Mouse (Mus musculus) kidney, embryonic 14.5 days (tissue): Measurements from ENCODE around the gene Hnrnpab. TPM values are rescaled to one million over a fixed set of nuclear protein-coding genes. Genes with fewer than 3 reads are reported as not detected.

Experiments used
- ATAC-seq: fragments of 200-750 bp; cut with Nextera tagmentation; 2 replicates; pipeline ENCODE4 v1.8.0; 2017; ENCODE audit warnings: moderate number of reproducible peaks, mild to moderate bottlenecking, moderate TSS enrichment, moderate library complexity; ENCODE audit not compliant: low FRiP score, low TSS enrichment
- H3K27ac ChIP-seq: fragments of 300-500 bp; sonication (generic); 2 replicates; pipeline ENCODE4 v1.5.1; 2014; ENCODE audit warnings: low read depth, mild to moderate bottlenecking, low read length, moderate library complexity, mixed read lengths
- H3K27me3 ChIP-seq: fragments of 300-500 bp; sonication (generic); 2 replicates; pipeline ENCODE4 v1.6.1; 2014; ENCODE audit warnings: mild to moderate bottlenecking, low read length; ENCODE audit not compliant: control insufficient read depth, insufficient read depth
- H3K36me3 ChIP-seq: fragments of 300-500 bp; sonication (generic); 2 replicates; pipeline ENCODE4 v1.6.1; 2014; ENCODE audit warnings: low read length, mixed read lengths; ENCODE audit not compliant: control insufficient read depth, insufficient read depth
- H3K4me1 ChIP-seq: fragments of 300-500 bp; sonication (generic); 2 replicates; pipeline ENCODE4 v1.6.1; 2014; ENCODE audit warnings: low read length, mixed read lengths; ENCODE audit not compliant: control insufficient read depth, insufficient read depth
- H3K4me2 ChIP-seq: fragments of 300-500 bp; sonication (generic); replicated peaks from 2 replicates; pipeline ENCODE4 v1.6.1; 2014; ENCODE audit warnings: low read depth, mild to moderate bottlenecking, low read length
- H3K4me3 ChIP-seq: fragments of 300-500 bp; sonication (generic); 2 replicates; pipeline ENCODE4 v1.5.1; 2014; ENCODE audit warnings: mild to moderate bottlenecking, low read length
- H3K9ac ChIP-seq: fragments of 300-500 bp; sonication (generic); 2 replicates; pipeline ENCODE4 v1.6.1; 2014; ENCODE audit warnings: low read depth, mild to moderate bottlenecking, low read length, moderate library complexity
- H3K9me3 ChIP-seq: fragments of 300-500 bp; sonication (generic); 2 replicates; pipeline ENCODE4 v1.6.1; 2016; ENCODE audit warnings: low read length; ENCODE audit not compliant: control insufficient read depth
- WGBS: fragments of 180-500 bp; shearing (Covaris S2); extraction: QIAGEN DNeasy Blood & Tissue Kit; methylation state at CpG from one replicate; pipeline ENCODE4 v1.1.7; 2014; 5-methylcytosine and 5-hydroxymethylcytosine counted together
- polyA plus RNA-seq: library from polyadenylated mRNA; unstranded; fragments of >200 nt; fragmentation: Nextera tagmentation; extraction: Ambion mirVana; gene quantifications from 2 replicates; pipeline ENCODE4 v1.2.1, GENCODE M21; 2014

Gene Hnrnpab
- polyA plus RNA-seq: 628 and 680 TPM in 2 replicates

DNA sequence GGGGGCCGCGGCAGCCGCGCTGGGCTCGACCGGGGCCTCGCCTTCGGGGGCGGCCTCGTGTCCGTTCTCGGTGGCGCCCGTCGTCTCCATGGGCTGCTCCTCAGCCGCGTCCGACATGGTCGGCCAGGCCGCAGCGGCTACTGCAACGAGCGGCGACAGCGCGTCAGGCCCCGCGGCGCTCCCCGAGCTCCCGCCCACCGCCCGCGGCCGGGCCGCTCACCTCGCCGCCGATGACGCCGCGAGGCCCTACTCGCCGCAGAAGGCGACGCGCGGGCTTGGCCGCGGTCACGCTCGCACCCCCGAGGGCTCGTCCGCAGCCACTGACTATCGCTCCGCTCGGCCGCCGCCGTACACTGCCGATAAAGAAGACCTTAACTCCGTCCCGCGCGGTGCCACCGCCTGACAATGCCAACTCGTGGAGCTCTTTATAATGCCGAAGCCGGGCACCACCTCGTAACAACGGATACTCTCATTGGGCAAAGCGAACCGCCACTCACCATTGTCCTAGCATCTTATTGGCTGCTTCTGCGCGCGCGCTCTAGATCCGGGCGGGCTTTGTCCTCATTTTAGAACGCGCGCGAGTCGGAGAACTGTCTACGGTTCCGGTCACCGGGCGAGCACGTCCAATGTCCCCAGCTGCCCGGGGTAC, at the start of gene Hnrnpab:
Hnrnpab (minus strand) TSS at position 401 of the 649 bp plus-strand sequence.
- Histone ChIP-seq H3K9me3 (no peaks in the 10 kb centered on the region), H3K4me2 (peak within 1 kb of the TSS; percentile 87), H3K27ac (peak within 1 kb of the TSS; percentile 97), H3K36me3 (peaks cover 41% of the 10 kb centered on the region), H3K9ac (peak within 1 kb of the TSS; percentile 95), H3K27me3 (no peaks in the 10 kb centered on the region), H3K4me1 (peaks cover 17% of the 10 kb centered on the region), H3K4me3 (peak within 1 kb of the TSS; percentile 97)
- under 1% methylated on average over 91 of the region's 91 CpGs for WGBS
- ATAC-seq: peak; percentile 95

DNA sequence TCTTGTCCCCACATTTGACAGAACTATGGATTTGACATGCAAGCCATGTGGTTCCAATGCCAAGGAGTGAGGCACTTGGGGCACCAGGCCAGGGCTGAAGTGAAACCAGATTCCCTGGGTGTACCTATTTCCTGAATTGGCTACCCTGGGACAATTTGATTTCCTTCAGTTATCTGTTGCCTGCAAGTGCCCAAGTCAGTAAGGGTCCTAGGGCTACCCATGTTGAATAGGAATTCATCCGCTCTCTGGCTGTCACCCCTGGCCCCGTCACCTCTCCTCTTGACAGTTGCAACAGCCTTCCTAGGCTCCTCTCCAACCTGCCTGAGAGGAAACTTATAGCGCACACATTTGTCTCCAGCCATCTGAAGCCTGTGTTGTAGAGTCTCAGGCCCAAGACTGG, 48.2 kb upstream of the Hnrnpab start:
- Histone ChIP-seq H3K4me1 (peaks cover 4% of the 10 kb centered on the region; the same call in 1 of the 2 replicates), H3K4me3 (no peak overlapping the region), H3K27ac (no peak overlapping the region), H3K9me3 (no peaks in the 10 kb centered on the region), H3K4me2 (no peak overlapping the region), H3K27me3 (no peaks in the 10 kb centered on the region), H3K9ac (no peak overlapping the region), H3K36me3 (no peaks in the 10 kb centered on the region)
- ATAC-seq: no peak
- 95% methylated on average over 3 of the region's 3 CpGs for WGBS

DNA sequence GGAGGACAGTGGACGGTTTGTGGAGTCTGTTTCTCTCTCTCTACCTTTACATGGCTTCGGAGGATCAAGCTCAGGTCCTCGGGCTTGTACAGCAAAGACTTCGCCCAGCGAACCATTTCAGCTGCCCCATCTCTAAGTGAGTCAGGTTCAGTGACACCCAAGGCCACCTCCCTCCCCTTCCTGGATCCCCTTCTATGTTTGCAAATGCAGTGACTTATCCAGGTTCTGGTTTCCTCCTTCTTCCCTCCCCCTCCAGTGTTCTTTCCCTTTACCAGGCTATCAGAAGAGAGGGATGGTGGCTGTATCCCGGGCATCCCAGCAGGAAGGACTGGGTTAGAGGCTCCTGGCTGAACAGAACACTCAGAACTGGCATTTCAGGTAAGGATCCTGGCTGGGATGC, 47.1 kb upstream of the Hnrnpab start:
- 77% methylated on average over 6 of the region's 6 CpGs for WGBS
- Histone ChIP-seq H3K27me3 (no peaks in the 10 kb centered on the region), H3K4me1 (peaks cover 13% of the 10 kb centered on the region; the same call in 1 of the 2 replicates)

DNA sequence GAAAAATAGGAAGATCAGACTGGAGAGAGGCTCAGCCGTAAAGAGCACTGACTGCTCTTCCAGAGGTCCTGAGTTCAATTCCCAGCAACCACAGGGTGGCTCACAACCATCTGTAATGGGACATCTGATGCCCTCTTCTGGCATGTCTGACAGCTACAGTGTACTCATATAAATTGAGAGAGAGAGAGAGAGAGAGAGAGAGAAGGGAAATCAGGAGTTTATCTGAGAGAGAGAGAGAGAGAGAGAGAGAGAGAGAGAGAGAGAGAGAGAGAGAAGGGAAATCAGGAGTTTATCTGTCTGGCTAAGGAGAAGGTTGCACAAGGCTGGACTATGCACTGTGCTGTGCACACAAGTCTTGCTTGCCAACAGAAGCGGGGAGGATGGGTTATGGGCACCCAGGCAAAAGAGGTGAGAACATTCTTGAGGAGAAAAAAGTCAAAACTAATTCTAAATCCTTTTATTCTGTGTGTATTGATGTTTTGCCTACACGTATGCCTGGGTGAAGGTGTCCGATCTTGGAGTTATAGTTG, 46.3 kb upstream of the Hnrnpab start:
- WGBS: 91% methylated on average over 4 of the region's 4 CpGs

More for the DNA sequence above, 47.1 kb upstream of the Hnrnpab start:
- Histone ChIP-seq H3K4me3 (no peak overlapping the region), H3K4me2 (no peak overlapping the region), H3K27ac (no peak overlapping the region), H3K9ac (no peak overlapping the region), H3K9me3 (no peaks in the 10 kb centered on the region), H3K36me3 (no peaks in the 10 kb centered on the region)
- ATAC-seq: no peak

DNA sequence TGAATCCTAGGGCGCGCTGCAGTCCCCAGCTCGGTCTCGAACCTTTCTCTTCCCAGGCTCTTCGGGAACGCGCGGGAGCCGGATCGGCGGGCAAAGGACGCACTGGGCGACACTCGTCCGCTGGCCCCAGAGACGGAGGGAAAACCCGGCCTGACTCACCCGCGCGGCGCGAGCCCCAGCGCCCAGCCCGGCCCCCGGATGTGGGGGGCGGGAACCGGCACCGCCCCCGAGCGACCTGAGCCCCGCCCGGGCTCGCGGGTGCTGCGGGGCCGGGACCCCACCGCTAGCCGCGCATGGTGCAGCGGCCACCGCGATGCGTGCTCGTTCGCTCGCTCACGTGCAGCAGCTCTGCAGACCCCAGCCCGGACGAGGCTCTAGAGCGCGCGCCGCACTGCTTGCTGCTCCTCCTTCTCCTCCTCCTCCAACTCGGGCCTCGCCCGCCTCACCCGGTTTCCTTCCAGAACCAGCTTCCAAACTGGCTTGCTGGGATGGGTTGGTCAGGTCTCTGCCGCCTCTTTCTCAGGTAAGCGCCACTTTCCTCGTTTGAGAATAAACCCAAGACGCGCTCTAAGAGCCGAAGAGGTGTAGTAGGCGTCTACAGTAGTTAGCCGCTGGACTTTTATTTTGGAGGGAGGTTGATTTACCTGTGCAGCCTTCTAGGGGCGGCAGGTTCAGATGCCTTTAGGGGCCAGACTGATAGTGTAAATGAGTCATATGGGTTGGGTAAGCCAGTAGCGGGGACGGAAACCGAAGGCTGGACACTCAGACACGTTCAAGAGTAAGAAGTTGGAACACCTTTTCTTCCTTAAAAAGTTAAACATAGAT, 44.3 kb upstream of the Hnrnpab start, which contains the start of the genes N4bp3 and D930048N14Rik:
N4bp3 (minus strand) TSS at position 152 of the 825 bp plus-strand sequence.
D930048N14Rik (plus strand) TSS at position 264 of the 825 bp plus-strand sequence.
- peak; percentile 80 for ATAC-seq
- Histone ChIP-seq H3K4me1 (peaks cover 28% of the 10 kb centered on the region; the same call in 1 of the 2 replicates), H3K9ac (peak within 1 kb of the TSS; percentile 74), H3K27ac (peak within 1 kb of the TSS; percentile 68), H3K4me3 (peak within 1 kb of the TSS; percentile 47), H3K27me3 (no peaks in the 10 kb centered on the region), H3K9me3 (no peaks in the 10 kb centered on the region), H3K36me3 (no peaks in the 10 kb centered on the region; the same call in 1 of the 2 replicates), H3K4me2 (peak within 1 kb of the TSS; percentile 97)
- under 1% methylated on average over 57 of the region's 70 CpGs for WGBS

More for the DNA sequence above, 46.3 kb upstream of the Hnrnpab start:
- H3K4me3 ChIP-seq: no peak overlapping the region
- no peaks in the 10 kb centered on the region for H3K36me3 ChIP-seq
- no peak overlapping the region for H3K27ac ChIP-seq
- H3K4me1 ChIP-seq: peaks cover 14% of the 10 kb centered on the region; the same call in 1 of the 2 replicates
- no peak for ATAC-seq
- H3K27me3 ChIP-seq: no peaks in the 10 kb centered on the region
- no peak overlapping the region for H3K9ac ChIP-seq
- no peak overlapping the region for H3K4me2 ChIP-seq
- no peaks in the 10 kb centered on the region for H3K9me3 ChIP-seq

DNA sequence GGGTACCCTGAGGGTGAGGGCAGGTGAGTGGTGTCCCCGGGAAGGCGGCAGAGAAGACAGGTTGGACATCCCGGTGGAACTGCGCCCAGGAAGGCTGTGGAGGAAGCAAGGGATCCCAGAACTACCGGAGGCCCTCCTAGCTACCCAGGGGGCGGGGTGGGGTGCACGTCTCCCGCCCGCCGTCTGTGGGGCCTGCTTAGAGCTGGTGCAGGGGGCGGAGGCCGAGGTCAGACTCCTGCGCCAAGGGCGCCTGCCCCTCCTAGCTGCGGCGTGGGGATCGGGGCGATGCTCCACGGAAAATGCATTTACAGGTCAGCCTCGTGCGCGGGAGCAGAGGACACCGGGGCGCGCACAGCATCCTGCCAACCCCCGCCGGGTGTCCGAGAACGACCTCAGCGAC, 43.6 kb upstream of the Hnrnpab start:
- Histone ChIP-seq H3K27ac (peak overlapping the region; percentile 68; the same call in 1 of the 2 replicates), H3K9me3 (no peaks in the 10 kb centered on the region), H3K4me2 (peak overlapping the region; percentile 97), H3K36me3 (peaks cover 6% of the 10 kb centered on the region; the same call in 1 of the 2 replicates), H3K27me3 (no peaks in the 10 kb centered on the region), H3K9ac (peak overlapping the region; percentile 74), H3K4me3 (peak overlapping the region; percentile 47), H3K4me1 (peaks cover 28% of the 10 kb centered on the region; the same call in 1 of the 2 replicates)
- under 1% methylated on average over 26 of the region's 30 CpGs for WGBS
- ATAC-seq: peak; percentile 16; the same call in 1 of the 2 replicates

DNA sequence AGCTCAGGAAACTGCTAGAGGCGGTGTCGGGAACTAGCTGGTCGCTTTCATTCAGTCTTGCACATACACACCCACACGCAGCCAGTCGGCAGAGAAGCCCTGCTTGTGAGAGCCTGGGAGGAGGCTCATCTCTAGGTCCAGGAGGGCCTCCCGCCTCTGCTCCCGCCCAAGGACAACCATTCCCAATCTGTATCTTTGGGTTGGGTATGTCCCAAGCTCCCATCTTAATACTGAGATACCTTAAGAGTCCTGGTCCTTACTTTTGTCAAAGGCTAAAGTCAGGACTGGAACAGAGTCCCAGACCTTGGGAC, 43.2 kb upstream of the Hnrnpab start:
- H3K27me3 ChIP-seq: no peaks in the 10 kb centered on the region
- H3K4me2 ChIP-seq: peak overlapping the region; percentile 97
- peaks cover 28% of the 10 kb centered on the region; the same call in 1 of the 2 replicates for H3K4me1 ChIP-seq
- H3K36me3 ChIP-seq: peaks cover 8% of the 10 kb centered on the region; the same call in 1 of the 2 replicates
- H3K9ac ChIP-seq: peak overlapping the region; percentile 74
- no peak for ATAC-seq
- H3K4me3 ChIP-seq: peak overlapping the region; percentile 47
- 3% methylated on average over 7 of the region's 7 CpGs for WGBS
- no peak overlapping the region for H3K27ac ChIP-seq
- no peaks in the 10 kb centered on the region for H3K9me3 ChIP-seq

DNA sequence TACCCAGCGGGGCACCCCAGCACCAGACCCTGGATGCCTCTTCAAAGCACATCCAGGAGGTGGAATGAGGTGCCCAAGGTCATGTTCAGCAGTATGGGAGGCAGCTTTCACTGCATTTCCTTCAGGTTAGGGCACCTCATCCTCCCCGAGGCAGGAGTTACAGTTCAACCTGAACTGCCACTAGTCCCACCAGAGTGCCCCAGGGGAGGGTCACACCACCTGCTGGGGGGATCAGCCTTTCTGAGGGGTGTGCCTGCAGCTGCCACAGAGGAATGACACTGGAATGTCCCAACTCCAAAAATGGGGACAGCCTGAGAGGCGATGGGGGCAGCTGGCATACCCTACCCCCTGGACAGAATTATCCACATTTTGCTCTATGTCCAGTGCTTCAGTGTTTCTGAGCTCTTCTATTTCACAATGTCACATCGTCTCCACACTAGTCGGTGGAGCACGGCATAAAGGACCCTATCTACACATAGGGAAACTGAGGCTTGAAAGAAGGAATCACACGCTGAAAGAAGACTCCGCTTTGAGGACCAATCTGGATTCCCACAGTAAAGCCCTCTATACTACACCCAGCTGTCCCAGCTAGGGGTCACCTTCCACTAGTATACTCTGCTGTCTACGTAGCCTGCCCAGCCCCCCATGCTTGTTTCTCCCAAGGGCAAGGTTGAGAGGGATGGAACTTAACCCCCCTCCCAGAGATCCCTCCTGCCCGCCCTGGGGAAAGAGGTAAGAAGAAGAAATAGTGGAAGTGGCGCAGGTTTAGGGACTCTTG, 42.7 kb upstream of the Hnrnpab start:
- Histone ChIP-seq H3K9me3 (no peaks in the 10 kb centered on the region), H3K27ac (peak overlapping the region; percentile 48; the same call in 1 of the 2 replicates), H3K4me2 (peak overlapping the region; percentile 97), H3K4me1 (peaks cover 28% of the 10 kb centered on the region; the same call in 1 of the 2 replicates), H3K4me3 (peak overlapping the region; percentile 47), H3K27me3 (no peaks in the 10 kb centered on the region), H3K36me3 (peaks cover 9% of the 10 kb centered on the region; the same call in 1 of the 2 replicates), H3K9ac (peak overlapping the region; percentile 74; the same call in 1 of the 2 replicates)
- 0 out of 2 replicates have a peak, but pooled peaks have one; percentile 7 for ATAC-seq
- whole genome bisulfite sequencing: 33% methylated on average over 11 of the region's 11 CpGs
